Mouse (Mus musculus) lung, embryonic 16.5 days (tissue): ENCODE data around the gene Olfr820. TPM values are rescaled to one million over a fixed set of nuclear protein-coding genes. Genes with fewer than 3 reads are reported as not detected.

Experiments used
- ATAC-seq: fragments of 200-750 bp; cut with Nextera tagmentation; 2 replicates; pipeline ENCODE4 v1.8.0; 2017; ENCODE audit warnings: low read depth, mild to moderate bottlenecking, moderate library complexity
- H3K27ac ChIP-seq: fragments of 300-500 bp; sonication (generic); 2 replicates; pipeline ENCODE4 v1.5.1; 2014; ENCODE audit warnings: mild to moderate bottlenecking, control low read depth, low read length
- H3K27me3 ChIP-seq: fragments of 300-500 bp; sonication (generic); 2 replicates; pipeline ENCODE4 v1.6.1; 2014; ENCODE audit warnings: low read depth, low read length, mixed read lengths; ENCODE audit not compliant: control insufficient read depth, insufficient read depth
- H3K36me3 ChIP-seq: fragments of 300-500 bp; sonication (generic); 2 replicates; pipeline ENCODE4 v1.6.1; 2014; ENCODE audit warnings: low read length; ENCODE audit not compliant: control insufficient read depth, insufficient read depth
- H3K4me1 ChIP-seq: fragments of 300-500 bp; sonication (generic); replicated peaks from 2 replicates; pipeline ENCODE4 v1.6.1; 2014; ENCODE audit warnings: low read length, mixed read lengths; ENCODE audit not compliant: control insufficient read depth, insufficient read depth
- H3K4me2 ChIP-seq: fragments of 300-500 bp; sonication (generic); 2 replicates; pipeline ENCODE4 v1.6.1; 2014; ENCODE audit warnings: low read depth, low read length, control low read depth
- H3K4me3 ChIP-seq: fragments of 300-500 bp; sonication (generic); 2 replicates; pipeline ENCODE4 v1.5.1; 2014; ENCODE audit warnings: mild to moderate bottlenecking, low read length, control low read depth
- H3K9ac ChIP-seq: fragments of 300-500 bp; sonication (generic); 2 replicates; pipeline ENCODE4 v1.6.1; 2014; ENCODE audit warnings: low read length, control low read depth
- H3K9me3 ChIP-seq: fragments of 300-500 bp; sonication (generic); 2 replicates; pipeline ENCODE4 v1.6.1; 2016; ENCODE audit warnings: low read length; ENCODE audit not compliant: control insufficient read depth
- WGBS: fragments of 180-500 bp; shearing (Covaris S2); extraction: QIAGEN DNeasy Blood & Tissue Kit; methylation state at CpG from one replicate; pipeline ENCODE4 v1.1.7; 2014; 5-methylcytosine and 5-hydroxymethylcytosine counted together
- polyA plus RNA-seq: library from polyadenylated mRNA; unstranded; fragments of >200 nt; fragmentation: Nextera tagmentation; extraction: Ambion mirVana; gene quantifications from 2 replicates; pipeline ENCODE4 v1.2.1, GENCODE M21; 2015

The Olfr820 gene
- polyA plus RNA-seq, 1 experiment from 2014 or later, result not detected

DNA sequence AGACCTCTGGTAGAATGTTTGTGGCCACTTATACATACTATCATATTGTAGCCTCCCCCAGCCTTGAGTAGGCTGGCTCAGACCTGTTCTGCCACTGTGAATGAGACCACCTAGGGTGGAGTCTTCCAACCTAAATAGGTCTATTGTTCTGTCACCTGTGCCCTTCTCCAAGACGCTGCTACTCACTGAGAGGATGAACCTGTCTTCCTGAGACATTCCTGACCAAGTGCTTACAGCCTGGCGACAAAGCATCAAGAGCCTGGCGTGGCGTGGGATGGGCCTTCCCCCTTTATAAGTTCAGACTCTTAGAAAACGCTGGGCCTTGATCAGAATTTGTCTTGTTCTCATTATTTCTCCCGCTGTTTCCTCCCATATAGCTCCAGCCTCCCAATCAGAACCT is 24.7 kb downstream of the Olfr820 start:
- Histone ChIP-seq H3K9ac (no peak overlapping the region), H3K27ac (no peak overlapping the region), H3K4me3 (no peak overlapping the region), H3K36me3 (no peaks in the 10 kb centered on the region), H3K4me2 (no peak overlapping the region), H3K4me1 (no peaks in the 10 kb centered on the region), H3K27me3 (no peaks in the 10 kb centered on the region), H3K9me3 (no peaks in the 10 kb centered on the region)
- no peak for ATAC-seq
- WGBS, result 60% methylated on average over 6 of the region's 6 CpGs

Other genes with a start within 250 kb of the Olfr820 start
- not detected in 2 replicates for gene Olfr808, start 247.1 kb upstream of the Olfr820 start, polyA plus RNA-seq
- gene Olfr809, start 238.0 kb upstream of the Olfr820 start, polyA plus RNA-seq, result not detected in 2 replicates
- not detected in 2 replicates for gene Olfr810, start 217.7 kb upstream of the Olfr820 start, polyA plus RNA-seq
- gene Olfr811, start 208.2 kb upstream of the Olfr820 start, polyA plus RNA-seq, result not detected in 2 replicates
- gene Olfr812, start 166.5 kb upstream of the Olfr820 start, polyA plus RNA-seq, result not detected in 2 replicates
- gene Olfr813, start 157.3 kb upstream of the Olfr820 start, polyA plus RNA-seq, result not detected in 2 replicates
- not detected in 2 replicates for gene Olfr814, start 132.8 kb upstream of the Olfr820 start, polyA plus RNA-seq
- gene Olfr815, start 106.8 kb upstream of the Olfr820 start, polyA plus RNA-seq, result not detected in 2 replicates
- gene Olfr816, start 97.0 kb upstream of the Olfr820 start, polyA plus RNA-seq, result not detected in 2 replicates
- gene Olfr818, start 63.5 kb upstream of the Olfr820 start, polyA plus RNA-seq, result not detected in 2 replicates
- gene Olfr819, start 45.4 kb upstream of the Olfr820 start, polyA plus RNA-seq, result not detected in 2 replicates
- gene Olfr247, start 36.5 kb upstream of the Olfr820 start, polyA plus RNA-seq, result not detected in 2 replicates
- gene Gm10310, start 27.6 kb upstream of the Olfr820 start, polyA plus RNA-seq, result not detected in 2 replicates
- gene Olfr821, start 17.7 kb downstream of the Olfr820 start, polyA plus RNA-seq, result not detected in 2 replicates
- gene Olfr822, start 58.6 kb downstream of the Olfr820 start, polyA plus RNA-seq, result not detected in 2 replicates
- gene Olfr823, start 102.8 kb downstream of the Olfr820 start, polyA plus RNA-seq, result not detected in 2 replicates
- gene Olfr824, start 117.4 kb downstream of the Olfr820 start, polyA plus RNA-seq, result not detected in 2 replicates
- gene Olfr825, start 154.1 kb downstream of the Olfr820 start, polyA plus RNA-seq, result not detected in 2 replicates
- gene Olfr826, start 171.6 kb downstream of the Olfr820 start, polyA plus RNA-seq, result not detected in 2 replicates
- gene Olfr827, start 201.8 kb downstream of the Olfr820 start, polyA plus RNA-seq, result not detected in 2 replicates